Mouse (Mus musculus) cerebellum, adult 2 months (tissue): ENCODE data around the gene Tbc1d16. TPM values are rescaled to one million over a fixed set of nuclear protein-coding genes. Genes with fewer than 3 reads are reported as not detected.
A peak's percentile ranks its signal among the peaks of the same experiment; 100 is the strongest.

Experiments used
- DNase-seq, 2 experiments: peaks; one replicate each; pipeline ENCODE4 v3.0.0; 2021
- H3K27ac ChIP-seq: fragments of 200-500 bp; 2 replicates; pipeline ENCODE4 v1.5.1; 2012; ENCODE audit warnings: low read length, control low read depth, inconsistent platforms; ENCODE audit not compliant: insufficient read depth
- H3K27me3 ChIP-seq: fragments of 200-500 bp; 2 replicates; pipeline ENCODE4 v1.6.1; 2012; ENCODE audit warnings: inconsistent platforms, mild to moderate bottlenecking, low read length, moderate library complexity; ENCODE audit not compliant: control insufficient read depth, insufficient read depth
- H3K4me1 ChIP-seq: fragments of 200-500 bp; 2 replicates; pipeline ENCODE4 v1.6.1; 2011; ENCODE audit warnings: low read length; ENCODE audit not compliant: control insufficient read depth, insufficient read depth
- H3K4me3 ChIP-seq: fragments of 200-500 bp; replicated peaks from 2 replicates; pipeline ENCODE3; 2011; ENCODE audit warnings: mild to moderate bottlenecking, low read depth, low read length, control low read depth; ENCODE audit not compliant: insufficient read depth
- CTCF ChIP-seq: fragments of 200-500 bp; IDR thresholded peaks from 2 replicates; pipeline ENCODE4 v1.5.1; 2011; ENCODE audit warnings: low read depth, mild to moderate bottlenecking, control low read depth, low read length, moderate library complexity, borderline replicate concordance; ENCODE audit not compliant: insufficient read depth
- POLR2A ChIP-seq: fragments of 200-500 bp; IDR thresholded peaks from 2 replicates; pipeline ENCODE4 v1.6.1; 2011; ENCODE audit warnings: low read length, control low read depth, borderline replicate concordance; ENCODE audit not compliant: insufficient read depth
- WGBS: fragments of 180-500 bp; shearing (Covaris S2); methylation state at CpG from one replicate; pipeline ENCODE4 v1.1.7; 2018; 5-methylcytosine and 5-hydroxymethylcytosine counted together
- polyA plus RNA-seq: library from polyadenylated mRNA; depleted of rRNA; stranded (reverse); fragments of >200 nt; gene quantifications from 2 replicates; pipeline ENCODE4 v1.2.3, GENCODE M21; 2012

The Tbc1d16 gene
- polyA plus RNA-seq, 1 experiment = 32.5 TPM

- 75% methylated on average over 13 of the region's 13 CpGs for whole genome bisulfite sequencing
- TF ChIP-seq CTCF = no peak
Observed at GRCm38 (mm10) chr11:119148829-119149228, 79.5 kb downstream of the Tbc1d16 start.

DNA sequence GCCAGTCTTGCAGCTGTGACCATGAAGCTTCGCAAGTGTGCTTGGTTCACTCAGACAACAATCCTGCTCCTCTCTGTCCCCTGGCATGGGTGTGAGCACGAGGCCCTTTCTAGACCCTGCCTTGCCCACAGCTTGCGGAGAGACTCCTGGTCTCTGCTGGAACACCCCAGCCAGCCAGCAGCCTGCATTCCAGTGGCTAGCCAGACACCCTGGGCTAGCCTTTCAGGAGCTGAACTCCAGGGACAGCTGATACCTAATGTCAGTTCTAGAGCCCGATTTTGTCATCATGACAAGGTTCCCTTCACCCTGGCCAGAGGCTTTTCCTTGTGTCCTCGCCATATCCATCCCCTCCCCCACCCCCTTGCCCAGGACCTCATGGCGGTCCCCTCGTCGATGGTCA lies 81.1 kb downstream of the Tbc1d16 start:
- Histone ChIP-seq H3K4me3 (no peak overlapping the region), H3K27ac (no peak overlapping the region), H3K27me3 (no peaks in the 10 kb centered on the region), H3K4me1 (peaks cover 10% of the 10 kb centered on the region; the same call in 1 of the 2 replicates)
- TF ChIP-seq POLR2A = no peak
- no peak for TF ChIP-seq CTCF
- DNase-seq = no peak
- 82% methylated on average over 8 of the region's 8 CpGs for whole genome bisulfite sequencing

More at GRCm38 (mm10) chr11:119148829-119149228, 79.5 kb downstream of the Tbc1d16 start:
- DNase-seq = no peak
- no peak overlapping the region for H3K27ac ChIP-seq
- H3K4me1 ChIP-seq = peaks cover 10% of the 10 kb centered on the region; the same call in 1 of the 2 replicates
- H3K4me3 ChIP-seq = no peak overlapping the region
- H3K27me3 ChIP-seq = no peaks in the 10 kb centered on the region

DNA sequence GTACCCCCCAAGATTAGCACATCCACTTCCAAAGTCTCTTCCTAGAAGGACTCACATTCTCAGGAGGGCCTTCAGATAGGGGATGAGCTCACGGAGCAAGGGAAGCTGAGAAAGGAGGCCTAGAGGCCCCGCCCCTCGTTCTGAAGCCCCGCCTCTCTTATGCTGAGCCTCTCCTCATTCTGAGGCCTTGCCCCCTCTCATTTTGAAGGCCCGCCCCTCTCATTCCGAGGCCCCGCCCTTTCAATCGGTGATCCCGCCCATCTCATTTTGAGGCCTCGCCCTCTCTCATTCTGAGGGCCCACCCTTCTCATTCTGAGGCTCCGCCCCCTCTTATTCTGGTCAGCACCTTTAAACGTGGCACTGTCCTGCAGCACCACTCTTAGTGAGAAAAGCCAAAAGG lies 82.2 kb downstream of the Tbc1d16 start:
- no peak overlapping the region for H3K27ac ChIP-seq

GRCm38 (mm10) chr11:119144801-119145475 lies 83.4 kb downstream of the Tbc1d16 start:
- no peak for DNase-seq
- Histone ChIP-seq H3K27me3 (no peaks in the 10 kb centered on the region), H3K4me3 (no peak overlapping the region), H3K4me1 (no peaks in the 10 kb centered on the region), H3K27ac (no peak overlapping the region)
- WGBS = 78% methylated on average over 16 of the region's 16 CpGs
- no peak for TF ChIP-seq CTCF
- no peak for TF ChIP-seq POLR2A

More for the DNA sequence above, 82.2 kb downstream of the Tbc1d16 start:
- Histone ChIP-seq H3K4me3 (no peak overlapping the region), H3K4me1 (peaks cover 8% of the 10 kb centered on the region; the same call in 1 of the 2 replicates), H3K27me3 (no peaks in the 10 kb centered on the region)
- 61% methylated on average over 12 of the region's 12 CpGs for WGBS
- no peak for DNase-seq
- TF ChIP-seq POLR2A = no peak
- no peak for TF ChIP-seq CTCF

DNA sequence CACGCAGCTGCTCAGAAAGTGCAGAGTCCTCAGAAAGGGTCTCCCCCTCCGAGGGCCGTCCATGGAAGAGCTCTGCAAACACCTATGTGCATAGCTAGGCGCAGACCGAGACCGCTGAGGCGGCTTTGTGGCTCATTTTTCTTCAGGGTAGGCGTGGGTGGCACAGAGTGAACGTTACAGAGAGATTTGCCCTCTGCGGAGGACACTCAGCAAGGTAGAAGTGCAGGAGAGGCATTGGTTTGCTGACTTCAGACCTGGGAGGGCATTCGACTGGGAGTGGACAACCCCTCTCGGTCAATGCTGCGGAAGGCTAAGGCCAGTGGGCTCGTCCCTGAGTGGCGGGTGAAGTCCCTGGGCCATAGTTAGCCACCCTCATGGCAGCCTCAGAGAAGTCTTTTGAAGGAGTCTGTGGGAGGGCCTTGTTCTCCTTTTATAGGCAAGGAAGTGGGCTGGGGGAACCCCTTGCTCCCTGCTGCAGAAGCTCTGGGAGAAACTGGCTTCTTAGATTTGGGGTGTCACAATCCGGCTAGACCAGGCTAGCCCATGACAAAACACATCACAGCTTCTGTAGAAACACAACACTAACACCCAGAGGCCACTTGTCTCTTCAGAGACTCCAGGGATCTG lies 84.8 kb downstream of the Tbc1d16 start:
- no peak for DNase-seq
- Histone ChIP-seq H3K4me1 (peaks cover 2% of the 10 kb centered on the region), H3K4me3 (no peak overlapping the region), H3K27ac (no peak overlapping the region), H3K27me3 (no peaks in the 10 kb centered on the region)
- TF ChIP-seq CTCF (no peak), POLR2A (no peak)
- WGBS = 91% methylated on average over 16 of the region's 16 CpGs

DNA sequence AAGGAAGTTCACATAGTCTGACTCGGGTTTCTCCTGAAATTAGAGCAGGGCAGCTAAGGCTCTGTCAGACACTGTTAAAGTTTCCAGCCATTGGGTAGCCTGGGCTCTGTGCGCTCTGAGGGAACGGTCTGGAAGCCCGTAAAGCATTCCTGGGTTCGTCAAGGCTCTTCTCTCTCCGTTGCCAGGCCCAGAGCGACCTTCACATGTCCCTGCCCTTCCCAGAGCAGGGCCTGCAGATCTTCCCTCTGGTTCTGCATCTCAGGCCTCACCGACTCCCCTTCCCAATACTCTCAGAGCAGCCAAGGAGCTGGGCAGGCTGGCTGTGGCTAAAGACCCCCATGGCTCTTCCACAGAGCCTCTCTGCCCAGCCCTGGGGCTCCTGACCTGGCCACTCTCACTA lies 85.7 kb downstream of the Tbc1d16 start:
- H3K27me3 ChIP-seq = no peaks in the 10 kb centered on the region
- peaks cover 10% of the 10 kb centered on the region for H3K4me1 ChIP-seq
- DNase-seq = no peak
- no peak overlapping the region for H3K4me3 ChIP-seq
- TF ChIP-seq CTCF (no peak), POLR2A (no peak)
- 89% methylated on average over 8 of the region's 8 CpGs for WGBS
- no peak overlapping the region for H3K27ac ChIP-seq

DNA sequence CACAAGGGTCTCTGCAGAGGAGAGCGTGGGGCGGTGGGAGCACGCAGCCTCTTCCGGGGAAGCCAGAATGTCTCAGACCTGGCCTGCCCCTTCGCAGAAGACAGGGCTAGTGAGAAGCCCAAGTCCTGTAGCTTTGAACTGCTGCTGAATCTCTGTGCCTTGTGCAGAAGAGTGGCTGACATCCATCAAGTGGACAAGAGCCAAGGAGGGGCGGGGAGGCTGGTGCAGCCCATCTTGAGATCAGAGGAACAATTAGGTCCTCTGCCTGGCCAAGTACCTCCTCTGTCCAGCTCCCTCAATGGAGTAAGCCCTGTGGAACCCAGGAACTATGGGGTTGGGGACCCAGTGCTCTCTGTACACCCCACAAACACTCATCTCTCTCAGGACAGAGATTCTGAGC lies 89.3 kb downstream of the Tbc1d16 start:
- no peak for DNase-seq
- H3K27me3 ChIP-seq = no peaks in the 10 kb centered on the region
- no peak overlapping the region for H3K27ac ChIP-seq
- no peak overlapping the region for H3K4me3 ChIP-seq
- TF ChIP-seq CTCF (no peak), POLR2A (no peak)
- H3K4me1 ChIP-seq = peaks cover 24% of the 10 kb centered on the region
- WGBS = 48% methylated on average over 6 of the region's 6 CpGs

- TF ChIP-seq POLR2A (no peak), CTCF (no peak)
- DNase-seq = no peak
- Histone ChIP-seq H3K4me3 (no peak overlapping the region), H3K27ac (no peak overlapping the region), H3K4me1 (peaks cover 32% of the 10 kb centered on the region), H3K27me3 (no peaks in the 10 kb centered on the region)
- WGBS = 29% methylated on average over 9 of the region's 9 CpGs
Observed at GRCm38 (mm10) chr11:119138205-119138604, 90.1 kb downstream of the Tbc1d16 start.

DNA sequence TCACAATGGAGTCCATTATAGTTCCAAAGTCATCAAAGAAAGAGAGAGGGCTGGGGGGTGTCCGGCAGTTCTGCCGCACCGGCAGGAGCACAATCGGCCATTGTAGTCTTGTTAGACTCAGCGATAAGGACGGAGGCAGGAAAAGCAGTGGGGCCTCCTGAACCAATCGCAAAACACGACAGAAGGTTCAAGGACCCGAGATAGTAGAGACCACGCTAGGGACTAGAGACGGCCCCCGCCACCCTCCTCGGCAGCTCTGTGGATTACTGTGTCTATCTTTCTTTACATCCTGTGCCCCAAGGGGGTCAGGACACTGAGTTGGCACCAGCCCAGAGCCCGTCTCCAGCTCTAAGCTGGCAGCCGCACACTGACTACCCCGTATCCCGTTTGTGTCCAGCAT lies 93.7 kb downstream of the Tbc1d16 start:
- DNase-seq = peak; percentile 31 to 48
- Histone ChIP-seq H3K27ac (peak overlapping the region; percentile 44; the same call in 1 of the 2 replicates), H3K27me3 (no peaks in the 10 kb centered on the region), H3K4me1 (peaks cover 43% of the 10 kb centered on the region), H3K4me3 (no peak overlapping the region)
- 15% methylated on average over 17 of the region's 17 CpGs for WGBS
- TF ChIP-seq CTCF (no peak), POLR2A (no peak)
